Mouse (Mus musculus) cortical plate, adult 2 months (tissue): ENCODE measurements at regions not wholly inside any gene's neighbourhood (a gene's known extent, or its start where the extent isn't known, plus 50 kb on each side); places are given as distances from the start of the nearest gene placed in this dataset.

Source experiments
- CTCF ChIP-seq: fragments of 200-500 bp; IDR thresholded peaks from 2 replicates; pipeline ENCODE4 v1.5.1; 2011; ENCODE audit warnings: mild to moderate bottlenecking, control low read depth, low read length; ENCODE audit not compliant: insufficient read depth; ENCODE audit errors: extremely low read depth
- POLR2A ChIP-seq: fragments of 200-500 bp; IDR thresholded peaks from 2 replicates; pipeline ENCODE4 v1.6.1; 2011; ENCODE audit warnings: mild to moderate bottlenecking, low read length, control low read depth; ENCODE audit not compliant: insufficient read depth; ENCODE audit errors: extremely low read depth

DNA sequence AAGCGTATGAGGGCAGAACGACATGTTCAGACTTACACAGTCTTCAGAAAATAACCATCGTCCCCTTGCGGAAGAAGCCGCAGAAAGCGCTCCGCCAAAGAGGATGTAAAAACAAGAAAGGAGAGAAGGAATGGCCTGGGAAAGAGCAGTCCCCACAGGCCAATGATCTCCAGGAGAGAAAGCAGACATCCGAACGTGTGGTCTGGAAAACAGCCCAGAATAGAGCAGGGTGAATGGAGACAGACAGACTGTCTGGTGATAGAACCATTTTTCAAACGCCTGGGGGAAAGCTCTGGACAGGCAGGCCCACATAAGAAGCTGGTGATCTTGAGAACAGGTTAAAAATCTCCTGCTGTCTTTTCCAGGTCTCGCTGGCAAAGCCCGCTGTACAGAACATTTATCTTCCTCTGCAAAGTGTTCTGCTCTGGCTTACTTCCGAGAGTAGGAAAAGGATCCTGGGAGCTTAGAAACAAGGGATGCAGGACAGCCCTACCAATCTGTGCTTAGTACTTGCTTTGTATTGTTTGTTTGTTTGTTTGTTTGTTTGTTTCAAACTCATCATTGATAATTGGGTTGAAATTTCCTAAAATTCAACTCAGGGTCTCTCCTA, 82.7 kb upstream of the Ift57 start:
- TF ChIP-seq CTCF: no peak
- TF ChIP-seq POLR2A: no peak
